Mouse (Mus musculus) olfactory bulb, adult 2 months (tissue): Measurements from ENCODE around the gene Rbm19.

Experiments used
- CTCF ChIP-seq: fragments of 200-500 bp; IDR thresholded peaks from 2 replicates; pipeline ENCODE4 v1.5.1; 2012; ENCODE audit warnings: low read depth, mild to moderate bottlenecking, low read length, moderate library complexity; ENCODE audit not compliant: insufficient read depth
- POLR2A ChIP-seq: fragments of 200-500 bp; IDR thresholded peaks from 2 replicates; pipeline ENCODE4 v1.6.1; 2012; ENCODE audit warnings: mild to moderate bottlenecking, low read depth, low read length, moderate library complexity; ENCODE audit not compliant: insufficient read depth

DNA sequence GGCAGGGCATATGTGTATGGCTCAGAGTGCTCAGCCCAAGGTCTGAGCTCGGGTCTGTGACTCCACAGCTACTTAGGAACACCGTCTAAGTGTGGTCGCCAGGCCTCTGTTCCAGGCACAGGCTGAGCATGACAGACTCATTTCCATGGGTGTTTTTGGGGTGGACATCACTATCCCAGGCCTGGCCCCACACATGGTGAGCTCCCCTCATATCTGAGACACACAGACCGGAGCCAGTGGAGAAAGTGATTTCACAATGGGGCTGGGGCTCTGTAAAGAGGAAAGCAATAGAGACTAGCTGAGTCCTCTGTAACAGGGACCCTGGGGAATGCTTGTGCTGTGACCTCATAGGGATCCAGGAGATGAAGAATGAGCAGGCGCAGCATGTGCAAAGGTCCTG lies 20.8 kb downstream of the Rbm19 start:
- TF ChIP-seq POLR2A (no peak), CTCF (no peak)
